Mouse (Mus musculus) lung, embryonic 14.5 days (tissue): ENCODE measurements at regions not wholly inside any gene's neighbourhood (a gene's known extent, or its start where the extent isn't known, plus 50 kb on each side); places are given as distances from the start of the nearest gene placed in this dataset.

Experiments
- ATAC-seq: fragments of 200-750 bp; cut with Nextera tagmentation; 2 replicates; pipeline ENCODE4 v1.8.0; 2017; ENCODE audit warnings: mild to moderate bottlenecking, moderate TSS enrichment, moderate library complexity; ENCODE audit not compliant: insufficient read depth
- DNase-seq: peaks from one replicate; pipeline ENCODE4 v3.0.0-alpha.2; 2015
- H3K27ac ChIP-seq: fragments of 300-500 bp; sonication (generic); 2 replicates; pipeline ENCODE4 v1.5.1; 2014; ENCODE audit warnings: low read depth, mild to moderate bottlenecking, moderate library complexity
- H3K27me3 ChIP-seq: fragments of 300-500 bp; sonication (generic); 2 replicates; pipeline ENCODE4 v1.6.1; 2014; ENCODE audit warnings: low read length, control low read depth; ENCODE audit not compliant: insufficient read depth
- H3K36me3 ChIP-seq: fragments of 300-500 bp; sonication (generic); 2 replicates; pipeline ENCODE4 v1.6.1; 2014; ENCODE audit warnings: control low read depth; ENCODE audit not compliant: insufficient read depth
- H3K4me1 ChIP-seq: fragments of 300-500 bp; sonication (generic); 2 replicates; pipeline ENCODE4 v1.6.1; 2014; ENCODE audit warnings: antibody characterized with exemption, control low read depth; ENCODE audit not compliant: insufficient read depth
- H3K4me2 ChIP-seq: fragments of 300-500 bp; sonication (generic); 2 replicates; pipeline ENCODE4 v1.6.1; 2014; ENCODE audit warnings: mild to moderate bottlenecking
- H3K4me3 ChIP-seq: fragments of 300-500 bp; sonication (generic); 2 replicates; pipeline ENCODE4 v1.5.1; 2014; ENCODE audit warnings: low read depth, low read length
- H3K9ac ChIP-seq: fragments of 300-500 bp; sonication (generic); 2 replicates; pipeline ENCODE4 v1.6.1; 2014
- H3K9me3 ChIP-seq: fragments of 300-500 bp; sonication (generic); 2 replicates; pipeline ENCODE4 v1.6.1; 2016; ENCODE audit warnings: low read depth, low read length, control low read depth
- CTCF ChIP-seq: IDR thresholded peaks from 2 replicates; pipeline ENCODE4 v1.5.1; 2016; ENCODE audit warnings: antibody characterized with exemption, low read depth
- WGBS: fragments of 180-500 bp; shearing (Covaris S2); extraction: QIAGEN DNeasy Blood & Tissue Kit; methylation state at CpG from one replicate; pipeline ENCODE4 v1.1.7; 2014; 5-methylcytosine and 5-hydroxymethylcytosine counted together

DNA sequence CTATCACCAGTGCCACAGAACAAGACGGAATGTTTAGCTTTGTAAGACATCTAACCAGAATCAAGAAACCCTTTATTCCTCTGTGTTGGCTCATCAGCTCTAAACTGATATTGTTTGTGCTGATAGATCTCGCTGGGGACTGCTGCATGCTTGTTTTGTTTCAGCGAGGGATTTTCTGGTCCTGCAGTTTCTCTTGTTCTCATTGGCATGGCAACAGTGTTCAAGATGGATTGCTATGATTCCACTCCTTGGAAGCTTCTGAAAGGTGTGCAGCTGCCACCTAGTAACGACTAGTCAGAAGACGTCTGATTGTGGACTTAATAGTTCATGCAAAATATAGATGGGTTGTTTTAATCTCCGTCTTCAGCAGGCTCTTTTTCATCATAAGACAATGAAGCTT, 591.2 kb downstream of the Sorcs1 start:
- Histone ChIP-seq H3K9me3 (no peaks in the 10 kb centered on the region), H3K9ac (no peak overlapping the region), H3K27ac (no peak overlapping the region), H3K4me3 (no peak overlapping the region), H3K36me3 (no peaks in the 10 kb centered on the region), H3K27me3 (no peaks in the 10 kb centered on the region), H3K4me2 (no peak overlapping the region), H3K4me1 (no peaks in the 10 kb centered on the region)
- no peak for TF ChIP-seq CTCF
- DNase-seq = no peak
- WGBS = 59% methylated on average over 6 of the region's 6 CpGs
- ATAC-seq = no peak

DNA sequence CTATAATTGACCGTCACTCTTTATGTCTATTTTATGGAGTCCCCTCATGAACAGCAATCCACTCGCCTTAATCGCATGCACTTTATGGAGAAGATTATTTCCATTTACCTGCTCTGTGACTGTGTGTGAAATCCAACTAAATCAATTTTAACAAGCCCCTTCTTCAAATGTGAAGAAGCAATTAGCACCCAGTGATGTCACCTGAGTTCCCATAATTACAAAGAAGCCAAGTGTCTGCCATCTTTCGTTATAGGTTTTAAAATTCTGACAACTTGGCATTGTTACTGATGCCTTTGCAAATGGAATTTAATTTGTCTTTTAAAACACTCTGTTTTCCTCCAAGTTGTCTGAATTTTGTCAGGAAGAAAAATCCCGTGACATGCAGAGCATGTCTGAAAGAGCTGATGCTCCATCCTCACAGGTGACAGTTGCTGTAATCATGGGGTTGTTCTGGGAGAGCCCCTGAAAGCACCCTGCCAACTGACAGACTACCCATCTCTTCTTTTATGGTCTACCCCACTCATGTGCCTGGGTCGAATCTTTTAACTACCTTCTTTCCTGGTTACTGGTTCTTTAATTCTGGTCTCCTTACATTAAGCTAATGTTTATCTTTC, 600.9 kb downstream of the Sorcs1 start:
- DNase-seq (no peak), ATAC-seq (no peak)
- WGBS = 89% methylated on average over 6 of the region's 6 CpGs
- Histone ChIP-seq H3K9me3 (no peaks in the 10 kb centered on the region), H3K9ac (no peak overlapping the region), H3K4me2 (no peak overlapping the region), H3K27me3 (no peaks in the 10 kb centered on the region), H3K4me1 (no peaks in the 10 kb centered on the region), H3K4me3 (no peak overlapping the region), H3K36me3 (no peaks in the 10 kb centered on the region), H3K27ac (no peak overlapping the region)
- no peak for TF ChIP-seq CTCF

DNA sequence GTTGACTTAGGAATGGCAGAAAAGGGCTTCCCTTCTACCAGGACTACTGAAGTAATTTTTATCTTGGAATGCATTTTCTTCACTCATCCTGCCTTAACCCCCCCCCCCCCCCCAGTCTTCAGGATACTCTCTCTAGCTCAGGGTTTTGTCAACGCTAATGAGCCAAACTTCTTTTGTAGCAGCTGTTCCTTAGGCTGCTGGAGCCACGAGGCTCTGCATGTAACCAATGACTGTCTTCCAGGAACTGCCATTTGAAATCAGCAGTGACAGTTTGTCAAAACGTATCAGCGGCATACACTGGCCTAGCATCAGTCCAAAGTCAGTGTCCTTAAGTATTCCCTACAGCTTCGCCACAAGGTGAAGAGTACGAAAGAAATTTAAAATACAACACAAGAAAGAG, 618.0 kb downstream of the Sorcs1 start:
- ATAC-seq = no peak
- 59% methylated on average over 6 of the region's 6 CpGs for WGBS
- H3K4me2 ChIP-seq = no peak overlapping the region
- no peaks in the 10 kb centered on the region for H3K36me3 ChIP-seq
- H3K27ac ChIP-seq = no peak overlapping the region
- no peak overlapping the region for H3K4me3 ChIP-seq
- H3K27me3 ChIP-seq = no peaks in the 10 kb centered on the region
- TF ChIP-seq CTCF = no peak
- H3K9ac ChIP-seq = no peak overlapping the region
- no peaks in the 10 kb centered on the region for H3K4me1 ChIP-seq
- H3K9me3 ChIP-seq = no peaks in the 10 kb centered on the region
- no peak for DNase-seq

DNA sequence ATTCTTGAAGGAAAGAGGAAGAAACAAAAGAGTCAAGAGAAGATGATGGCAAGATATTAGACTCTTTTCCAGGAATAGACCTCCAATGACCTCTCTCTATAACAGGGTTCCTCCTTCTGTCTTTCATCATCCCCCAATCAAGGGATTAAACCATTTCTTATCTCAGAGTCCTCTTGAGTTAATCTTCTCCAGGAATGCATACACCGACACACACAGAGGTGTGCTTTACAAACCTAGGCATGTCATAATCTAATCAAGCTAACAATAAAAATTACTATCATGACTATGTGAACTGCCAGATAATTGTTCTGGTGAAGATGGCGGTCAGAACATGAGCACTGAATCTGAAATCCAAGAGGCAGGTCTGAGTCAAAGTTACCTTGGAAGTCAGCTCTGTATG, 625.5 kb downstream of the Sorcs1 start:
- no peaks in the 10 kb centered on the region for H3K9me3 ChIP-seq
- no peak overlapping the region for H3K9ac ChIP-seq
- no peaks in the 10 kb centered on the region for H3K36me3 ChIP-seq
- TF ChIP-seq CTCF = no peak
- DNase-seq = no peak
- no peak overlapping the region for H3K4me2 ChIP-seq
- no peak for ATAC-seq
- H3K4me1 ChIP-seq = no peaks in the 10 kb centered on the region
- no peak overlapping the region for H3K27ac ChIP-seq
- H3K4me3 ChIP-seq = no peak overlapping the region
- H3K27me3 ChIP-seq = no peaks in the 10 kb centered on the region
- WGBS = 69% methylated on average over 2 of the region's 2 CpGs

DNA sequence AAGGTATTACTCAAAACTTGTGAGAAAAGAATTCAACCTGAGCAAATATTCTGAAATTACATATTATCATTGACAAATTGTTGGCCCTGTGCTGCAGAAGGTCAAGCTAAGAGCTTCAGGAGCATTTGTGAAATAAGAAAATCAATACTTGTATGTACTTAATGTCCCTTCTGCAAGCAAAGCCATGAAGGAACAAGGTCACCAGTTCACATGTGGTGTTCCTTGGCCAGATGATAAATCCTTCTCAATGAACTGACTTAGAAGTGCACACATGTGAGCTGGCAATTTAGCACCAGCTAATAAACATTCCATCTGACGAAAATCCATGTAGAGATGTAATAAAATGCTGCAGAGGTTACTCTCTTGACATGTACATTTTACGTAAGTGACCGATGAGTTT, 632.7 kb downstream of the Sorcs1 start:
- no peak overlapping the region for H3K4me2 ChIP-seq
- ATAC-seq = no peak
- H3K4me3 ChIP-seq = no peak overlapping the region
- no peaks in the 10 kb centered on the region for H3K4me1 ChIP-seq
- WGBS = 62% methylated on average over 3 of the region's 3 CpGs
- H3K27ac ChIP-seq = no peak overlapping the region
- no peaks in the 10 kb centered on the region for H3K9me3 ChIP-seq
- H3K9ac ChIP-seq = no peak overlapping the region
- H3K27me3 ChIP-seq = no peaks in the 10 kb centered on the region
- DNase-seq = no peak
- TF ChIP-seq CTCF = no peak
- H3K36me3 ChIP-seq = no peaks in the 10 kb centered on the region

DNA sequence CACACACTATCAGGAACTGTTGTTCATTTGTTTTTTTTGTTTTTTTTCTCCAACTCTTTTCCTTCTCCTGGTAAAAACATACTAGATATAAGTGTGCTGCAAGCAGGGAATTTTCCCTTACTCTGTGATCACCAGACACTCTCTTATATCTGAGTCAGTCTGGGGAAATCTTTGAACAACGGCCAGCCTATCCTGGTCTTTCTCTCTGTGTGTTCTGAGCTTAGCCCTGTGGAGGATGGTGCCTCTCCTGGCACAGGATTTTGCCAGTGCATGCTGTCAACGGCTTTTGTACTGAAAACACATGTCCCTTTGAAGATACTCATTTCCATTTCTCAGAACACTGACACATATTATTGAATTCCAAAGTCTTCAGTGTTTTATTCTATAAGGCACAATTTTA, 664.8 kb downstream of the Sorcs1 start:
- 31% methylated on average over 2 of the region's 2 CpGs for WGBS
- ATAC-seq = peak; percentile 92
- no peak for TF ChIP-seq CTCF
- Histone ChIP-seq H3K36me3 (no peaks in the 10 kb centered on the region), H3K27ac (no peak overlapping the region), H3K27me3 (no peaks in the 10 kb centered on the region), H3K9ac (no peak overlapping the region), H3K4me3 (no peak overlapping the region), H3K4me2 (no peak overlapping the region), H3K4me1 (no peaks in the 10 kb centered on the region), H3K9me3 (no peaks in the 10 kb centered on the region)
- DNase-seq = peak; percentile 76

DNA sequence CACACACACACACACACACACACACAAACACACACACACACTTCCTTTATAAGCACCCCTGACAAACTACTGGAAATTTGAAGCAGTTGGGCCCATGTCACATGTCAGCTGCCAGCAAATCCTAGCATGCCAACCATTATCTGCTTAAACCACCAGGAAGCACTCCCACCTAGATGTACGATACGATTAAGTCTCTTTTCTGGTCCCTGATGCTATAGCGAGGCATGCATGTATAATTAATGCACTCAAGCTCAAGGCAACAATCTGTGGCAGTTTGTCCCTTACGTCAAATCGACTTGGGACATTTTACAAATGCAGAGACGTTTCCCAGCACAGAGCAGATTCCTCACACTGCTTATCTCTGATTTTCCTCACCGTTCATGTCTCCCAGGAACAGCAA, 673.2 kb downstream of the Sorcs1 start:
- 37% methylated on average over 7 of the region's 7 CpGs for WGBS
- Histone ChIP-seq H3K36me3 (no peaks in the 10 kb centered on the region), H3K9ac (no peak overlapping the region), H3K4me3 (no peak overlapping the region), H3K27me3 (no peaks in the 10 kb centered on the region), H3K9me3 (no peaks in the 10 kb centered on the region), H3K4me1 (no peaks in the 10 kb centered on the region), H3K4me2 (no peak overlapping the region), H3K27ac (no peak overlapping the region)
- DNase-seq = no peak
- TF ChIP-seq CTCF = no peak
- no peak for ATAC-seq

DNA sequence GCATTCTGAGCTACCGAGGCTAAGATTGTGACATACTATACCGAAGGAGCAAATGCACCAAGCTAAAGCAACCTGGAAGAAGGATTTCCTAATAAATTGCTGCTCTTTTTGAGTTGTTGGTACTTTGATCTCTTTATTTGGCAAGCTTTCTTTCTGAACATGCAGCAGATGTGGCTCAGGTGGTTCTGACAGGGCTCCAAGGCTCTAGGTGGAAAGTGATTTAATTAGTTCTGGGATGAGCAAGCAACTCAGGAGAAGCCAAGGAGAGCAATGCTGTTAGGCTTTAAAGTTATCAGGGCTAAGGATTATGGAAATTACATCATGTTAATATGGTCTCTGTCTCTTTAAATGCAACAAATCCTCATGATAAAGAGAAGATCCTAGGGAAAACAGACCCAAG, 692.6 kb downstream of the Sorcs1 start:
- Histone ChIP-seq H3K9me3 (no peaks in the 10 kb centered on the region), H3K4me1 (no peaks in the 10 kb centered on the region), H3K4me3 (no peak overlapping the region), H3K4me2 (no peak overlapping the region), H3K27ac (no peak overlapping the region), H3K36me3 (no peaks in the 10 kb centered on the region), H3K9ac (no peak overlapping the region), H3K27me3 (no peaks in the 10 kb centered on the region)
- WGBS = 58% methylated on average over 2 of the region's 2 CpGs
- no peak for TF ChIP-seq CTCF
- ATAC-seq = no peak
- DNase-seq = no peak
